Mouse (Mus musculus) CH12.LX (cell line): Measurements from ENCODE around the gene Grid1. TPM values are rescaled to one million over a fixed set of nuclear protein-coding genes. Genes with fewer than 3 reads are reported as not detected.

Experiments used
- DNase-seq: peaks from one replicate; pipeline ENCODE4 v3.0.0-alpha.2; 2013; ENCODE audit errors: extremely low read depth
- H3K27ac ChIP-seq: 2 replicates; pipeline ENCODE4 v1.5.1; 2012; ENCODE audit warnings: low read depth, mild to moderate bottlenecking, control low read depth, moderate library complexity; ENCODE audit not compliant: insufficient read depth
- H3K27me3 ChIP-seq: replicated peaks from 2 replicates; pipeline ENCODE3; 2012; ENCODE audit warnings: inconsistent platforms
- H3K36me3 ChIP-seq, 2 experiments: replicated peaks in 1 of 2; 2 replicates each; pipeline versions ENCODE3 to v1.6.1; 2012; ENCODE audit warnings: inconsistent platforms in 1 of 2, low read length in 1 of 2, mild to moderate bottlenecking in 1 of 2, mixed read lengths in 1 of 2, moderate library complexity in 1 of 2; ENCODE audit not compliant: control insufficient read depth in 1 of 2, insufficient read depth in 1 of 2
- H3K4me1 ChIP-seq, 2 experiments: 2 replicates each; pipeline ENCODE4 v1.6.1; 2012; ENCODE audit warnings: inconsistent platforms in 1 of 2, moderate library complexity in 1 of 2; ENCODE audit not compliant: insufficient read depth in 2 of 2, control insufficient read depth in 1 of 2
- H3K4me2 ChIP-seq: 2 replicates; pipeline ENCODE4 v1.6.1; 2012; ENCODE audit warnings: low read depth, mild to moderate bottlenecking, control low read depth; ENCODE audit not compliant: poor library complexity, insufficient read depth, severe bottlenecking
- H3K4me3 ChIP-seq, 3 experiments: fragments of 150-350 bp in 1 of 3; sonication (generic) in 1 of 3; replicated peaks in 1 of 3; 2 replicates each; pipeline versions ENCODE3 to v1.5.1; 2011 to 2012; ENCODE audit warnings: low read depth in 2 of 3, low read length in 2 of 3, mild to moderate bottlenecking in 2 of 3, moderate library complexity in 2 of 3, control low read depth in 1 of 3, improper control_type of control experiment in 1 of 3, inconsistent platforms in 1 of 3, mixed read lengths in 1 of 3; ENCODE audit not compliant: poor library complexity in 1 of 3
- H3K79me2 ChIP-seq: replicated peaks from 2 replicates; pipeline ENCODE4 v1.6.1; 2012; ENCODE audit warnings: mild to moderate bottlenecking, moderate library complexity; ENCODE audit not compliant: control insufficient read depth, poor library complexity, insufficient read depth, severe bottlenecking; ENCODE audit errors: extremely low read depth
- H3K9ac ChIP-seq: 2 replicates; pipeline ENCODE4 v1.6.1; 2012; ENCODE audit warnings: low read depth, mild to moderate bottlenecking, control low read depth, moderate library complexity; ENCODE audit not compliant: insufficient read depth
- H3K9me3 ChIP-seq: replicated peaks from 2 replicates; pipeline ENCODE3; 2012; ENCODE audit warnings: low read length, inconsistent platforms, mixed read lengths
- CHD1 ChIP-seq: IDR thresholded peaks from 2 replicates; pipeline ENCODE4 v1.6.1; 2012; ENCODE audit warnings: low read depth, low read length, improper control_type of control experiment, inconsistent platforms
- E2F4 ChIP-seq: IDR thresholded peaks from 2 replicates; pipeline ENCODE4 v1.6.1; 2011; ENCODE audit warnings: low read depth, low read length, improper control_type of control experiment; ENCODE audit not compliant: insufficient replicate concordance
- ELF1 ChIP-seq: IDR thresholded peaks from 2 replicates; pipeline ENCODE4 v1.6.1; 2014; ENCODE audit warnings: low read depth, mild to moderate bottlenecking, inconsistent platforms, low read length, improper control_type of control experiment
- EP300 ChIP-seq: IDR thresholded peaks from 2 replicates; pipeline ENCODE4 v1.6.1; 2011; ENCODE audit warnings: low read length, improper control_type of control experiment
- ETS1 ChIP-seq: conservative IDR thresholded peaks from 2 replicates; pipeline ENCODE4 v1.6.1; 2012; ENCODE audit warnings: low read depth, mild to moderate bottlenecking, inconsistent platforms, low read length, improper control_type of control experiment, moderate library complexity
- GABPA ChIP-seq: IDR thresholded peaks from 2 replicates; pipeline ENCODE4 v1.6.1; 2012; ENCODE audit warnings: low read depth, low read length, improper control_type of control experiment, inconsistent platforms; ENCODE audit not compliant: insufficient replicate concordance
- JUN ChIP-seq: IDR thresholded peaks from 2 replicates; pipeline ENCODE4 v1.6.1; 2011; ENCODE audit warnings: low read depth, mild to moderate bottlenecking, low read length, improper control_type of control experiment, moderate library complexity; ENCODE audit not compliant: insufficient read depth
- JUND ChIP-seq: conservative IDR thresholded peaks from 2 replicates; pipeline ENCODE4 v1.6.1; 2011; ENCODE audit warnings: low read depth, low read length, improper control_type of control experiment
- KAT2A ChIP-seq: IDR thresholded peaks from 2 replicates; pipeline ENCODE4 v1.6.1; 2012; ENCODE audit warnings: low read length, improper control_type of control experiment, inconsistent platforms; ENCODE audit not compliant: insufficient replicate concordance
- MAZ ChIP-seq: IDR thresholded peaks from 2 replicates; pipeline ENCODE4 v1.6.1; 2012; ENCODE audit warnings: low read depth, mild to moderate bottlenecking, inconsistent platforms, low read length, improper control_type of control experiment, moderate library complexity
- PAX5 ChIP-seq: IDR thresholded peaks from 2 replicates; pipeline ENCODE4 v1.6.1; 2012; ENCODE audit warnings: low read length, inconsistent platforms, mixed read lengths
- POLR2A ChIP-seq: IDR thresholded peaks from 2 replicates; pipeline ENCODE4 v1.6.1; 2011; ENCODE audit warnings: low read depth, mild to moderate bottlenecking, improper control_type of control experiment, low read length
- POLR2AphosphoS2 ChIP-seq: IDR thresholded peaks from 2 replicates; pipeline ENCODE4 v1.6.1; 2011; ENCODE audit warnings: low read depth, low read length, improper control_type of control experiment
- SIN3A ChIP-seq: IDR thresholded peaks from 2 replicates; pipeline ENCODE4 v1.6.1; 2012; ENCODE audit warnings: low read length, improper control_type of control experiment, inconsistent platforms
- SMC3 ChIP-seq: IDR thresholded peaks from 2 replicates; pipeline ENCODE4 v1.6.1; 2011; ENCODE audit warnings: low read depth, low read length, improper control_type of control experiment
- TBP ChIP-seq: conservative IDR thresholded peaks from 2 replicates; pipeline ENCODE4 v1.6.1; 2011; ENCODE audit warnings: low read depth, low read length, improper control_type of control experiment
- TCF12 ChIP-seq: IDR thresholded peaks from 2 replicates; pipeline ENCODE4 v1.6.1; 2014; ENCODE audit warnings: low read depth, mild to moderate bottlenecking, inconsistent platforms, low read length, improper control_type of control experiment
- UBTF ChIP-seq: IDR thresholded peaks from 2 replicates; pipeline ENCODE4 v1.6.1; 2012; ENCODE audit warnings: low read depth, mild to moderate bottlenecking, inconsistent platforms, low read length, improper control_type of control experiment, moderate library complexity
- USF2 ChIP-seq: conservative IDR thresholded peaks from 2 replicates; pipeline ENCODE4 v1.6.1; 2011; ENCODE audit warnings: low read depth, low read length, improper control_type of control experiment
- ZC3H11A ChIP-seq: IDR thresholded peaks from 2 replicates; pipeline ENCODE4 v1.6.1; 2012; ENCODE audit warnings: low read depth, mild to moderate bottlenecking, inconsistent platforms, low read length, improper control_type of control experiment
- ZKSCAN1 ChIP-seq: IDR thresholded peaks from 2 replicates; pipeline ENCODE4 v1.6.1; 2012; ENCODE audit warnings: low read depth, inconsistent platforms, low read length, improper control_type of control experiment, borderline replicate concordance
- dilution Hi-C: fragments of 300-500 bp; cut with MboI; formaldehyde crosslinking; loops from 2 replicates; pipeline ENCODE4 v1.14.3; 2020; ENCODE audit warnings: low sequenced_read_pairs; ENCODE audit not compliant: extremely low pct_unique_long_range_greater_than_20kb, extremely low pct_ligation_motif_present
- in situ Hi-C: fragments of 300-500 bp; cut with MboI; formaldehyde crosslinking; loops from 3 replicates; pipeline ENCODE4 v1.14.3; 2019; ENCODE audit warnings: low sequenced_read_pairs, low pct_ligation_motif_present, low pct_unique_long_range_greater_than_20kb, mixed read lengths
- polyA plus RNA-seq: library from polyadenylated mRNA; unstranded; fragments of >175 nt; gene quantifications from 2 replicates; pipeline ENCODE4 v1.2.1, GENCODE M21; 2012; ENCODE audit warnings: low read depth; ENCODE audit not compliant: insufficient read length
- total RNA-seq, 2 experiments: library from RNA; depleted of rRNA; stranded (reverse); fragments of 300-350 nt in 1 of 2; fragments of >200 nt in 1 of 2; gene quantifications; 2 replicates each; pipeline ENCODE4 v1.2.3; 2012 to 2014

Grid1 gene
- total and polyA plus RNA-seq, 3 experiments, result not detected

GRCm38 (mm10) chr14:35135056-35135455 is 315.1 kb downstream of the Grid1 start:
- no peaks in the 10 kb centered on the region for H3K36me3 ChIP-seq
- in situ Hi-C loops, result no loop called here
- H3K9ac ChIP-seq, result no peak overlapping the region
- H3K4me3 ChIP-seq, result no peak overlapping the region
- TF ChIP-seq JUN (no peak), USF2 (no peak), SMC3 (no peak), ELF1 (no peak), CHD1 (no peak), JUND (no peak), MAZ (no peak), EP300 (no peak), ZKSCAN1 (no peak), ETS1 (no peak), UBTF (no peak), SIN3A (no peak), POLR2AphosphoS2 (no peak), PAX5 (no peak), TBP (no peak), KAT2A (no peak), ZC3H11A (no peak), POLR2A (no peak)
- TF ChIP-seq, all 38 proteins: peak for 0
- dilution Hi-C loops, result no loop called here
- Histone ChIP-seq H3K27me3 (peaks cover 21% of the 10 kb centered on the region), H3K79me2 (no peaks in the 10 kb centered on the region), H3K27ac (no peak overlapping the region), H3K9me3 (no peaks in the 10 kb centered on the region), H3K4me1 (no peaks in the 10 kb centered on the region), H3K4me2 (no peak overlapping the region)
- DNase-seq, result no peak

GRCm38 (mm10) chr14:35138069-35138468 is 318.2 kb downstream of the Grid1 start:
- Histone ChIP-seq H3K4me1 (no peaks in the 10 kb centered on the region), H3K4me3 (no peak overlapping the region), H3K27me3 (peaks cover 21% of the 10 kb centered on the region), H3K9ac (no peak overlapping the region), H3K4me2 (no peak overlapping the region), H3K36me3 (no peaks in the 10 kb centered on the region), H3K27ac (no peak overlapping the region), H3K79me2 (no peaks in the 10 kb centered on the region), H3K9me3 (no peaks in the 10 kb centered on the region)
- dilution Hi-C loops (no loop called here), in situ Hi-C loops (no loop called here)
- no peak for DNase-seq
- TF ChIP-seq GABPA (no peak), JUND (no peak), ELF1 (no peak), E2F4 (no peak), POLR2AphosphoS2 (no peak), KAT2A (no peak), TCF12 (no peak)
